Mouse (Mus musculus) frontal cortex, adult (tissue): Measurements from ENCODE around the gene Prdx6.
"Not testable (repeated sequence)": the region's sequence is repeated elsewhere in the genome, so short reads cannot be mapped to it uniquely, and the experiment has no call there.

ENCODE experiments used
- ATAC-seq: cut with Nextera tagmentation; 2 replicates; pipeline ENCODE4 v1.9.2; 2017; ENCODE audit warnings: mild to moderate bottlenecking, moderate library complexity, mixed read lengths; ENCODE audit not compliant: low TSS enrichment

Prdx6 gene

GRCm38 (mm10) chr1:161251417-161252265 lies 622 bp upstream of the Prdx6 start:
- ATAC-seq: peak; percentile 18

GRCm38 (mm10) chr1:161250031-161250603 lies 902 bp downstream of the Prdx6 start:
- ATAC-seq: peak; percentile 39

- peak; percentile 42 for ATAC-seq
Measured at GRCm38 (mm10) chr1:161249442-161249841, 1.6 kb downstream of the Prdx6 start.

- ATAC-seq: no peak
Measured at GRCm38 (mm10) chr1:161248685-161249084, 2.3 kb downstream of the Prdx6 start.

- no peak for ATAC-seq
Measured at GRCm38 (mm10) chr1:161247643-161248580, 3.1 kb downstream of the Prdx6 start.

GRCm38 (mm10) chr1:161247176-161247575 lies 3.8 kb downstream of the Prdx6 start:
- ATAC-seq: no peak

GRCm38 (mm10) chr1:161237750-161238149 lies 13.3 kb downstream of the Prdx6 start:
- no peak for ATAC-seq

- ATAC-seq: no peak
Measured at GRCm38 (mm10) chr1:161237339-161237738, 13.7 kb downstream of the Prdx6 start.

GRCm38 (mm10) chr1:161233226-161233839 lies 17.7 kb downstream of the Prdx6 start:
- no peak for ATAC-seq

GRCm38 (mm10) chr1:161232181-161232580 lies 18.8 kb downstream of the Prdx6 start:
- no peak for ATAC-seq

- ATAC-seq: peak; percentile 47
Measured at GRCm38 (mm10) chr1:161224837-161225236, 26.2 kb downstream of the Prdx6 start.

- peak; percentile 92 for ATAC-seq
Measured at GRCm38 (mm10) chr1:161219816-161220215, 31.2 kb downstream of the Prdx6 start.

- ATAC-seq: no peak
Measured at GRCm38 (mm10) chr1:161214465-161214864, 36.6 kb downstream of the Prdx6 start.

- no peak for ATAC-seq
Measured at GRCm38 (mm10) chr1:161199856-161200255, 51.2 kb downstream of the Prdx6 start.

- ATAC-seq: not testable (repeated sequence)
Measured at GRCm38 (mm10) chr1:161196364-161196763, 54.7 kb downstream of the Prdx6 start.

- peak; percentile 90 for ATAC-seq
Measured at GRCm38 (mm10) chr1:161195541-161196351, 55.3 kb downstream of the Prdx6 start.

- ATAC-seq: no peak
Measured at GRCm38 (mm10) chr1:161190253-161190910, 60.6 kb downstream of the Prdx6 start.
